Mouse (Mus musculus) lung, postnatal 14 days (tissue): Measurements from ENCODE around the gene Cstf3.
"Not testable (repeated sequence)": the region's sequence is repeated elsewhere in the genome, so short reads cannot be mapped to it uniquely, and the experiment has no call there.

Experiments
- DNase-seq: peaks from one replicate; pipeline ENCODE4 v3.0.0; 2021

The Cstf3 gene

DNA sequence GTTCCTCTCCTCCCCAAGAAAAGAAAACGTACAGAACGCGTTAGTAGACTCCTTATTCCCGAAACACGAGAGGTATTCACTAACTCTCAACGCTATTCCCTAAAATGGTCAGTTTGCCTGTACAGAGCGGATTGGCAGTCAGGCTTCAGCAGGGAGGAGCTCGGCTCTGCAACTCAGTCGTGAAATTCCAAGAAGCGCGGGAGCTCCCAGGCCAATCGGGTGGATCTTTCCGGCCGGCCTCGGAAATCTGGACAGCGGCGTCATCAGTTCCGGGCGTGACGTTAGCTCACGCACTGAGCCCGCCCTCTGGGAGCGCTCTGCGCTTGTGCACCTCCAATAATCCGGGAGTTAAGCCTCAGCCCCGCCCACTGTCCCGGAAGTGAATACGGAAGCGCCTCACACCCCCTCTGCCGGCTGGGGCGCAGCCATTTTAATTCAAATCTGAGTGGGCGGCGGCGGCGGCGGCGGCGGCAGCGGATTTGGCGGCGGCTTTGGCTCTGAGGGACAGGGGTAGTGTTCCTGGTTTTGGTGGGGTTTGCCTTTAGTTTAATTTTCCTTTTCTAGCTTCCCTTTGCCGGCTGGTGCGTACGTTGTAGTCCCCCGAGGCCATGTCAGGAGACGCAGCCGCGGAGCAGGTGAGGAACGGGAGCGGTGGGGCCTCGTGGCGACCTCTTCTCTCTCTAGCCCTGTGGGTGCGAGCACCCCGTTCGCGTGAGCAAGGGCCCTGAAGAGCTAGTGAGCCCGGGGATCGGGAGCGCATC, at the start of gene Cstf3:
Gene Cstf3, plus strand, starts transcription at position 456 of the 761 bp plus-strand sequence.
- DNase-seq: peak; percentile 99

DNA sequence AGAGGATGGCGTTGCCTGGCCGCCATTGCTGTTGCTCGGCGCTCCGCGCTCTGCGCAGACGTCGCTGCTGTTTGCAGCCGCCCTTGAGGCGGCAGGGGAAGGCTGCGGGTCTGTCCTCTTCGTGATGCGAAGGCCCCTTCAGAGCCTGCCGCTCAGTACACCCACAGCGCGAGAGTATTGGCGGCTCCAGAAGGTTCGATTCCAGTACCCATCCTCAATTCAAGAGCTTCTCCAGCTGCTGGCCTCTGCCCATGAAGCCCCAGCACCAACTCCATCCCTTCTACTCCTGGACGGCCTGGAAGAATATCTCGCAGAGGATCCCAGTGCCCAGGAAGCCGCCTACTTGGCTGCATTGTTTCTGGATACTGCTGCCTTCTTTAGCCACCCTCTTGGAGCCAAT, 33.6 kb upstream of the Cstf3 start:
- not testable (repeated sequence) for DNase-seq

DNA sequence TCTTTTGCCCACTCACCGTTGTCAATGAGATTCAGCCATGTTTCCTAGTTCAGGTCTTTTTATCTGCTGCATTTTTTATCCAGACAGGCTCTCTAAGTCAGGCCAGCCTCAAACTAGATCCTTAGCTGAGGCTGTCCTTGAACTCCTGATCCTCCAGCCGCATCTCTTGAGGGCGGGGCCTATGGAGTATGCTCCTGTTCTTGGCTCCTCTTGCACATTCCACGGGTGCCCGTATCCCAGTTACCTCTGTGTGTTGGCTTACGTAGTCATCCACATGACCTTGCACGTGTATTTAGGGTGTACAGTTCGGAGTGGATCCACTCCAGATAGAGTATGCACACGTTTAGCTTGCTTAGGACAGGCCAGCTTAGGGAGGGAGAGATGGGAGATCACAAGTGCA, 32.6 kb upstream of the Cstf3 start:
- DNase-seq: no peak

DNA sequence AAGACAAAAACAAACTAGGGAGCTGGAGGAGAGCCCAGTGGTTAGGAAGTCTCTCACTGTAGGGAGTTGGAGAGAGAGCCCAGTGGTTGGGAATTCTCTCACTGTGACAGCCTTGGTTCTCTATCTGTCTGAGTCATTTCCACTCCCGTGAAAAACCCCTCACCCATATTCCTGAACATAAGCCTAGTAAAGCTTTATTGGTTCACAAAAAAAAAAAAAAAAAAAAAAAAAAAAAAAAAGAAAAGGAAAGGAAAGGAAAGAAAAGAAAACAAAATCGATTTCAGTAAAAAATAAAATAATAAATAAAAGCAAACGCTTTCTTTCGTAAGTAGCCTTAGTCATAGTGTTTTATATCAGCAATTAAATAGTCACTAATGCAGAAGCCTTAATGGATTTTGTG, 32.0 kb upstream of the Cstf3 start:
- DNase-seq: no peak

DNA sequence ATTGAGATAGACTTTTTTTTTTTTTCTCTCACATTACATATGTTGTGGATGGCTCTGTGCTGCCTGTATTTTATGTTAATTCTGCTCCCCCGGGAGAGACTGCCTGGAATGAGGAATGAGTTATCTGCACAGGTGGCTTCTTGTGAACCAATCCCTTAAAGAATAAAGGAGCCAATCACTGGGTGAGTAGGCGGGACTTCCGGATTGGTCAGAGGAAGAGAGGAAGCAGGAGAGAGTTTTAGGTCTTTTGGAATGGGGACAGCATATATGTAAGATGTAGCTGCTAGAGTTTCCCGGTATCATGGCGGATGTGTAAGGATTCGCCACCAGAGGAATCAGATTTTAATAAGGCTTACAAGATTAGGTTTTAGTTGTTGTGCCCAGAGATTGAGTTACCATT, 31.4 kb upstream of the Cstf3 start:
- no peak for DNase-seq

DNA sequence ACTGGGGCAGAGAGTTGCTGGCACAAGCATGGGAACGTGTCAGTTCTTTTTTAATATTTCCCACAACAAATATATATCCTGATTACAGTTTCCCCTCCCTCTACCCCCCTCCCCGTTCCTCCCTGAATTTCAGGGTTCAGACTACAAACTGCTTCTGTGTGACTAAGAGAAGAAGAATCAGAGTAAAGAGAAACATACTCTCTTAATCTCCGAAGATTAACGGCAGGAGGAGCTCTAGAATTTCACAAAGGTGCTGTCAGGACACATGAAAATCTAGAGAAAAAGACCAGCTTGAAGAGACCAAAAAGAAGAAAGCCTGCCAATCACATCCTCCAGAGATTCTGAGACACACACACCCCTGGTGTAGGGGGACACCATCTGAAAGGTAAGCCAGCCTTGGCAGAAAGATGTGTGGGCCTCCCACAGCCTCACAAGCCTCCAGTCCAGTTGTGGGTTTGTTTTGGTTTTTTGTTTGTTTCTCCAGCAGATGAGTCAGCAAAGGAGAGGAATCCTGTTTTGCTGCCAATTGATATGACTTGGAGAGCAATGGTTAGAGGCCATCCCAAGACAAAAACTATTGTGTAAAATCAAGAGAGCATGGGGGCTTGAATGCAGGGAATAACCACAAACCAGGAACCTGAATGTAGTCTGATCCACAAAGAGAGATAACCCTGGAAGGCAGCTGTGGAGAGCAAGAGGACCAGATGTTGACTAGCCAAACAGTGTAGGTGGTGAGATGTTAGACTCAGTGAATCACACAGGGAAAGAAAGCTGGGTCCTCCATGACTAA, 30.5 kb upstream of the Cstf3 start:
- no peak for DNase-seq

DNA sequence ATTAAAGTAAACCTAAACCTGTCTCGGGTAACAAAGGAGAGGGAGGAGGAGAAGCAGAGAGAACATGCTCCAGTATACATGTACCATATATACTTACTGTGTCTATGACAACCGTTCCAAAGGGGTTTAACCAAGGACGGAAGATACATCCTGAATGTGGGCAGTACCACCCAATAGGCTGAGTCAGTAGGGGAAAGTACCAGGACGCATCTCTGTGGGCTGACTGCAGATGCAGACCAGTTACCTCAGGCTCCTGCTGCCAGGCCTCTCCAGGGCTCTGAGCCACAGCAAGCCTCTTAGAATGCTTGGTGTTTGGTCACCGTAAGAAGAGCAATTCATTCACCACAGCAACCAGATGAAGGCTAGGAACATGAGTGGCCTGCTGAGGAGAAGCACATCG, 28.9 kb upstream of the Cstf3 start:
- DNase-seq: no peak

DNA sequence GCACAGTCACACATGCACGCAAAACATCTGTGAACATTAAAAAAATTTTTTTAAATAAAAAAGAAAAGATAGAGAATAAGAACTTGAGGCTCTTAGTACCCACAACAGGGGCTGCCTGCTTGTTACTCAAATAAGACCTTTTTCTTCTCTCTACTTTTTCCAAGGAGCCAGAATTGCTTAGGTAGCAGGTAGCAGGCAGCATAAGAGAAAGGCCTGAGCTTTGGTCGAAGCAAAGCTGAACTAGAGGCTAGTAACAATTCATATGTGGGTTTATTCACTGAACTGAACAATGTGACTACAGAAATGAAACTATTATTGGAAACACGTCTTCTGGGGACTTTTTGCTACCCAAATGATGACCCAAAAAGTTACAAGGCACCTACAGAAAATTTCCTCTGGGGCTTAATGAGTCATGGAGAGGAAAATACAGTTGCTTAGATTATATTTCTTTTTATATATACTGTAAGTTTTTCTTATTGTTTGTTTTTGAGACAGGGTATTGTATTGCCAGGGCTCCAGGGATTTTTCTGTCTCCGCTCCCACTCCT, 28.3 kb upstream of the Cstf3 start:
- no peak for DNase-seq

DNA sequence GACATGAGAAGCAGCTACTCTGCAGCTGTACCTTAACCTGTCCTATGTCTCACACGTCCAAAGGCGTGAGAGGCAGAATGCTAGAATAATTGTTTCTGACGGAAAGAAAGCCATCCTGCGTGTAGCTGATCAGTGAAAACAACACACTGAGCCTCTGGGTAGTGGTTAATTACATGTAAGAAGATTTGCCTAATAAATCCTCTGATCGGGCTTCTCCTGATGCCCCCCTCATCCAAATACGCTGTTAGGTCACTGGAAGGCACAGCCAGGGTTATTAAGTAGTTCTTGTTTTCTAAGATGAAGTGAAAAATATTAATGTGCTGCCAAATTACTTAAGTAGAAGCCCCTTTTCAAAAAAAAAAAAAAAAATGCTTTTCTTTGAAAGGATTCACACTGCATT, 18.3 kb upstream of the Cstf3 start:
- no peak for DNase-seq

DNA sequence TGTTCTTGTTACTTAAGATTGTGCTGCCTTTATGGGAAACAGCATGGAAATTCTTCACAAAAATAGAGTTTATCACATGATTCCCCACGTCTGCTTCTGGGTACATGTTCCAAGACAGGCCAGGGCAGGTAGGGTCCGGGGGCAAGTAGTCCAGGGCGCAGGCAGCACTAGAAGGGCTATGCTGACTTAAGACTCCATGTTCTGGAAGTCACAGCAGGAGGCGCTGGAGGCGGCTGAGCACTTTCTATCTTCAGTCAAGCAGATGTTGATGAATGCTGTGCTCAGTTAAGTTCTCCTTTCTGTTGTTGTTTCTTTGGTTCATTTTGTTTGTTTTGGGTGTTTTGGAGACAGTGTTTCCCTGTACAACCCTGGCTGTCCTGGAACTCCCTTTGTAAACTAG, 14.1 kb upstream of the Cstf3 start:
- no peak for DNase-seq

DNA sequence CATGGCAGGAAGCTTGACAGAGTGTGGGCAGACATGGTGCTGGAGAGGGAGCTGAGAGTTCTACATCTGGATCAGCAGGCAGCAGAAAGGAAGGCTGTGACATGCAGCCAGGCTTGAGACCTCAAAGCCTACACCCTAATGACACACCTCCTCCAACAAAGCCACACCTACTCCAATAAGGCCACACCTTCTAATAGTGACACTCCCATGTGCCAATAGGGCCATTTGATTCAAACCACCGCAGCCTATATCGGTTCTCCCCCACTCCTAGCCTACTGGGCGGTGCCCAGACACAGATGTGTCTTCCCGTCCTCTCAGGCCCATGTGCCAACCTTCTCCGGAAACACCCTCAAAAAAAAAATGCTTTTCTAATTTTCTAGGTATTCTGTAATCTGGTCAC, 12.3 kb upstream of the Cstf3 start:
- DNase-seq: no peak

DNA sequence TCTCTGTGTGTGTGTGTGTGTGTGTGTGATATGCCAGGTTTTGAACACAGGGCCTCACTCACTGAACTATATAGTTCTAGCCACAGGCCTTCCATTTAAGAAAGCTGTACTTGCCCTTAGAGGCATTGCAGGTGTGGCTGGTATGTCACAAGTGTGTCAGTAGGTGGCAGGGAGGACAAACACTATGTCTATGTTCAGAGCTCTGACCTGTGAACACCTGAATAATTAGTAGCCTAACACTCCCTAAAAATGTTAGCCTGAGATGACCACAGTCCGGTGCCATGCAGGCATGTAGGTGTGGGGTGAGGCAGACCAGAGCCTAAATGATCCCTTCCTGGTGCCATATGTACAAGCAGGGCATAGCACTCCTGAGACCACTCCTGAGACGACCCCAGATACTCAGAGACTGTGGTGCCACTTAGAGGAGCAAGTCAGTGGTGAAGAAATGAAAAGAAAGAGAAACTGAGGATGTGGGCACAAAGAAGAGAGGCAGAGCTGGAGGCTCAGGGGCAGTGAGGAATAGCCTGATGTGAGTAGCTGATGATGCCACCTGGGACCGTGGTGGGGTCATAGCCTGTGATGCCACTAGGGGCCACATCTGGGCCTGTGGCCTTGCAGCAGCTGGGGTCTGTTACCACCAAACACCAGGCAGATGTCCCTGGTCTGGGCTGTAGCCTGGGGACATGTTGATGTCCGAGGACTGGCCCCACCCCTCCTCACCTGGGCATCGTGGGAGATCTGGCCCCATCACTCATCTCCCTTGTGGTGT, 11.3 kb upstream of the Cstf3 start:
- no peak for DNase-seq

DNA sequence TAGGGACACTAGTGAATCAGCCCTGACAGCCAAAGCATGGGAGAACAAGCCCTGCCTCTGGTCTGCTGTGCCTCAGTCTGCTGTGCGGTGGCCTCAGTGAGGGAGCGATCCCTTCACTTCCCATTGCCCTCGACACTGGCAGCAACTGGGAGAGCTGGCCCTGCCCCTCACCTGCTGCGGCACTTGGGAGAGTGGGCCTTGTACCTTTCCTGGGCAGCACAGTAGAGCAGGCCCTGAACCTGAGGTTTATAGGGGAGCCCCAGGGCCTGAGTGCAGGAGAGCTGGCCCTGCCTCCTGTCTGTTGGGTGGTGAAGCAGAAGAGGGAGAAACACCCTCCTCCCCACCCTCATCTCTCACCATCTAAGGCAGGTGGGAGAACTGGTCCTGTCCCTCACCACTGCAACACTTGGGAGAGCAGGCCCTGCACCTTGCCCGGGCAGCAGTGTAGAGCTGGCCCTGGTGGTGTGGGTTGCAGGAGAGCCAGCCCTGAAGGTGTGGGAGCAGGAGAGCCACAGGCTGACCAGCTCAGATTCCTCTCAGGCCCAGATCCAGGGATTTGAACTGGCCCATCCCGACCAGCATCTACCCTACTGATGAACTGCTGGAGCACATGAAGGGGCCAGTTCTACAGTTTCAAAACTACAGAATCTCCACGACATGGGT, 10.4 kb upstream of the Cstf3 start:
- DNase-seq: no peak

DNA sequence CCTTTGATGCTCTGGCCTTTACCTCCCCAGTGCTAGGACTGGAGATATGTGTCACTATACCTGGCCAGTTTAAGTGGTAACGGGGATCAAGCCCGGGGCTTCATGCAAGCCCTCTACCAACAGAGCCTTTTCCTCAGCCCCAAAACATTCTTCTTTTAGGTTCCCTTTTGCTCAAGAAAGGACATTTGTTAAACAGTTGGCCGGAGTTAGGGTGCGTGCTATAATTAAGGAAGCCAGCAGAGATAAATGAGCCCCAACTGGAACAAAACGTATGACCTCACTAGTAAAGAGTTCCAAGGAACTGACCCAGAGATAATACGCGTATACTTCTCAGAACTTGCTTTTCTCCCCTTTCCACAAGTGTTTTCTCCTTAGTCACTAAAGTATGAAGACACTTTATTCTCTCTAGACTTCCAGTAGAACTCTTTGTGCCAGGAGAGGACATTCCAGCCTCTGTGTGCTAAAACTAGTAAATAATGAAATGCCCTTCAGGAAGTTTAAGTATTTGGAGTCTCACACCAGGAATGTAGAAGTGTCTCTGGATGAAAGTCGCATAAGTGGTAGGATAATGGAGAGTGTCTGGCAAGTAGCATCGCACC, 8.9 kb upstream of the Cstf3 start:
- no peak for DNase-seq

DNA sequence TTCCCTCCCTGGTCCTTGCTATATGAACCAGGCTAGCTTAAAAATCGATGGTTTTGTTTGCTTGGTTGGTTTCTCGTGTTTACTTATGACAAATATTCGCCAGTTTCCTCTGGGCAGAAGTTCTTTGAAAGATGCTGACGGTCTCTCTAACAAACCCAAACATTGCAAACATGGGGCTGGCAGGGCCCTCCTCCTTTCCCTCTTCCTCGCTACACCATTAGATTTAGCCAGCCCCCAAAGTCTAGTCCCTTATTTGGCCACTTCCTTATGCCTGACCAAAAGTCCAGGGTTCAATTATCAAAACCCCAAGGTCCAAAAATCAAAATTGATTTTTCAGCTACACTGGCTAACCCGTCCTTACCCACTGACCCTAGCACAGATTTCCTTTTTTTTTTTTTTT, 7.3 kb upstream of the Cstf3 start:
- DNase-seq: no peak

DNA sequence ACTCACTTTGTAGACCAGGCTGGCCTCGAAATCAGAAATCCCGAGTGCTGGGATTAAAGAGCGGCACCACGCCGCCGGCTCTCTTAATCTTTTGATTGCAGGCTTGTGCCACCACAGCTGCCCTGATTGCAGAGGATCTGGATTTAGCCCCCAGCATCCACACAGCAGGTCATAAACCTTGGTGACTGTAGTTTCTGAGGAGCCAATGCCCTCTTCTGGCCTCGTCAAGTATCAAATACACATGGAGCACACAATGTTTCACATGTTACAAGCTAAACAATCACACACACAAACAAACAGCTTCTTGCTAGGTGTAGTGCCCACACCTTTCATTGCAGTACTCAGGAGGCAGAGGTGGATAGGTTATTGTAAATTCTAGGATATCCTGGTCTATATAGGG, 6.1 kb upstream of the Cstf3 start:
- DNase-seq: no peak

DNA sequence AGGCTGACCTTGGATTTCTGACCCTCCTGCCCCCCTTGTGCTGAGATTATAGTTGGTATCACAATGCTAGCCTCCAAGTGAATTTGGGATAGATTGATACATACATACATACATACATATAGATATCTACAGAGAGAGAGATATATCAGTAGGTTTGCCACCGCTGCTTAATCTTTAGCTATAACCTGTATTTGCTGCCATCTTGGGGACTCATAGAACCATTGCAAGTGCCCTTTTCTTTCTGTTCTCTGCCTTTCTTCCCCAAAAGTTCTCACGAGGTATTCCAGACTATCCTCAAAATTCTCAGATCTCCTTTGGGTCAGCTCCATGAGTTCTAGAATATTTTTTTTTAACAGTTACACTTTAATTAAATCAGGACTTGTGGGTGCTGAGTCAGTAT, 4.7 kb upstream of the Cstf3 start:
- no peak for DNase-seq

DNA sequence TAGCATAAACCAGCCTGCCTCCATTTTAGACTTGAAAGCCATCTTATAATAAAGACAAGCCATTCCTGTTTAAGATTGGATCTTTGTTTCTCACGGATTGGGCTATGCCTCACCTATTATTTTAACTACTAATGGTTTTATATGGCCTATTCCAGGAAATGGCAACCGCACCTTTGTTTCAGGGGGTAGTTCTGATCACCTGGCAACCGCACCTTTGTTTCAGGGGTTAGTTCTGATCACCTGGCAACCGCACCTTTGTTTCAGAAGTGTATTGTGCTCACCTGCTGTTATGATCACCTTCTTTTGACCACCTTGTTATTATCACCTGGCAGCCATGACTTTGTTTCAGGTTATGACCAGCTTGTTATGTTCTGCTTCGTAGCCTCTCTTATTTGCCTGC, 1.8 kb upstream of the Cstf3 start:
- DNase-seq: no peak

DNA sequence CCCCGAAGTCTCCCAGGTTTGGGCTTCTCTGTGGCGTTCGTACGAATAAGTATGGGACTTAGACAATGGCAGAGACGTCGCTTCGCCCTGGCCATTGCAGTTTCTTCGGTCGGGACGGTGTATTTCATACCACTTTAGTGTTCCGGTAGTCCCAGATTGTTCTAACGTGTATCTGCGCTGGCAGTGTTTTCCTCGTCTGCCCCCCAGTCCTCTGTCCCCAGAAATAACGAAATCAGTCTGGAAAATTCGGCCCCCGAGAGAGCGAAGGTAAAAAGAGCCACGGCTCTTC, 450 bp downstream of the Cstf3 start:
- no peak for DNase-seq

DNA sequence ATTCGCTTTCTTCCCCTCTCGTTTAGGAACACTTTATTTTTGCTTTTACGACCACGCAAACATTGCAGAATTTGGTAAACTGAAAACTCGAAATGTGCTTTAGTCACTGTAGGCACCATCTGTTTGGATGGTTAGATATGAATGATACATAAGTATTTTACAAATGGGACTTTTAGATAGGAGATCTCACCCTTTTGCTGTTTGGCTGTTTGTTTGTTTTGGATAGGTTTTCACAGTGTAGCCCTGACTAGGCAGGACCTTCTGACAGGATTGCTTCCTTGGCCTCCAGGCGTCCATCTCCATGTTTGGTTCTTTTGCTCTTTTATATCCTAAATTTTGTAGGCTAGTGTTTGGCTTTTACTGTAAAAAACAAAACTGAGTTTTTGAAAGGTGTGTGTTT, 818 bp downstream of the Cstf3 start:
- no peak for DNase-seq

DNA sequence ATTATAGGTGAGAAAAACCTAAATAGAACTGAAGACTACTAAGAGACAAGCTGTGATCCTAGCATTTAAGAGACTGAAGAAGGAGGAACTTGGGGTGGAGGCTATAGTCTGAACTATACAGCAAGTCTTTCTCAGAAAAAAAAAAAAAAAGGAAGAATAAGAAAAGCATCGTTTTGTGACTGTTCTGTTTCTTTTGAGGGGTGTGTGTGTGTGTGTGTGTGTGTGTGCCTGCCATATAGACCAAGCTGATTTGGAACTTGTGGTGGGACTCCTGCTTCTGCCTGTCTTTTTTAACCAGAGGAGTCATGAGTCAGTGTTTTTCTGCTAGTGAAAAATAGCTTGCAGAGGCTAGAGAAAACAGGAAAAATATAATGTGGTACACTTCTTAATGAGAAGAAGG, 4.7 kb downstream of the Cstf3 start:
- no peak for DNase-seq

DNA sequence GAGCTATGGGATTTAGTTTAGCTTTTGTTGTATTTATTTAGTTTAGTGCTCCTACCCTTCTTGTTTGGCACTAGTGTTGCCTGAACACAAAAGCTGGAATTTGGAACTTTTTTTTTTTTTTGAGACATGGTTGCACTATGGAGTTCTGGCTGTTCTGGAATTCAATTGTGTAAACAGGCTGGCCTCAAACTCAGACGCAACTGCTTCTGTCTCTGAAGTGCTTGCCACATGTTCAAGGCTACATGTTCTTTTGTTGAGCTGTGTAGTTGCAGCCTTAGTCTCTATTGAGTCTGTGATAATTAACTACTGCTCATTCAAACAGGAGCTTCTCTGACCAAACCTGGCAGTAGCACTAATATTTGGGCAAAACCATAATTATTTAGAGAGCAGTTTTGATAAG, 13.1 kb downstream of the Cstf3 start:
- DNase-seq: no peak

DNA sequence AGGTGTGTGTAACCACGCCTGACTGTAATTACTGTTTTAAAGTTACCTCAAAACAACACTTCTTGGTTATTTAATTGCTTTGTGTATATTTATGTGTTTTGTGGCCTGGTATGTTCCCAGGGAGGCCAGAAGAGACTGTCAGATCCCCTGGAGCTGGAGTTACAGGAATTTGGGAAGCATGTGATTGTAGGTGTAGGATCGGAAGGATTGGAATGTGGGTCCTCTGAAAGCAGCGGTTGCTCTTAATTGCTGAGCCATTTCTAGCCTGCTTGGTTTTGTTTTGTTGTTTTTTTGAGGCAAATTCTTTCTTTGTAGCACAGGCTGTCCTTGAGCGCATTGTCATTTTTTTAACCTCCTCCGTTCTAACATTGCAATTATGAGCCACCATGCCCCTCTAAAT, 14.4 kb downstream of the Cstf3 start:
- DNase-seq: no peak
